Mouse (Mus musculus): ENCODE data around the gene Map3k5.

DNA sequence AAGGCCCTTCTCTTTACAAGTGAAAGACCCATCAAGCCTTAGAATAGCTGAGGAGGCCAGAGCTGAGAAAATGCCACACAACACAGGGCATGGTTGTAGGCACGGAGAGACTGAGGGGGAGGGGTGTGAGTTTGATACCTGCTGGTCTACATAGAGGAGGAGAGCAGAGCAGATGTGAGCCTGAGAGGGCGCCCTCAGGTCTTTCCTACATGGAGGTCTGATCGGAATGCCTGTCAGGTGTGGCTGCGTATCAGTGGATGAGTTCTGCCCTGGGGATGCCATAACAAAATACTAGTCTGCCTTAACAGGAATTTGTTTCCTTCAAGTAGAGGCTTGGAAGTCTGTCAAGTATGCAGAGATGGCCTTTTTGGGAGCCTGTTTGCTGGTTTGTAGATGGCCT lies 251.0 kb downstream of the Map3k5 start:
- TF ChIP-seq CTCF (IDR thresholded peaks at IDR 0.05) (no peak), EP300 (IDR thresholded peaks at IDR 0.05) (no peak)
